Mouse (Mus musculus) cerebellum, postnatal 36 days (tissue): Measurements from ENCODE around the gene Snapc2.
"Not testable (repeated sequence)": the region's sequence is repeated elsewhere in the genome, so short reads cannot be mapped to it uniquely, and the experiment has no call there.

Experiments used
- DNase-seq, 2 experiments: peaks; one replicate each; pipeline ENCODE4 v3.0.0; 2021 to 2022; ENCODE audit warnings: mixed read lengths in 2 of 2

Gene Snapc2

GRCm38 (mm10) chr8:4238434-4239192 lies 14.3 kb upstream of the Snapc2 start, which contains the start of the genes Map2k7 and Gm49320:
Gene Map2k7, plus strand, starts transcription at chr8:4238740.
Gene Gm49320, plus strand, starts transcription at chr8:4238865.
- peak; percentile 100 for DNase-seq

GRCm38 (mm10) chr8:4239193-4239890 lies 13.5 kb upstream of the Snapc2 start:
- no peak for DNase-seq

- no peak for DNase-seq
Measured at GRCm38 (mm10) chr8:4245061-4245460, 7.8 kb upstream of the Snapc2 start.

- no peak for DNase-seq
Measured at GRCm38 (mm10) chr8:4245737-4246136, 7.1 kb upstream of the Snapc2 start.

GRCm38 (mm10) chr8:4247241-4247640 lies 5.6 kb upstream of the Snapc2 start:
- DNase-seq: no peak

- DNase-seq: no peak
Measured at GRCm38 (mm10) chr8:4247951-4248540, 4.8 kb upstream of the Snapc2 start, which contains the start of gene Tgfbr3l. Gene Tgfbr3l, plus strand, starts transcription at chr8:4248214.

- no peak for DNase-seq
Measured at GRCm38 (mm10) chr8:4249213-4249612, 3.7 kb upstream of the Snapc2 start.

GRCm38 (mm10) chr8:4250306-4250970 lies 2.4 kb upstream of the Snapc2 start:
- peak; percentile 82 to 86 for DNase-seq

GRCm38 (mm10) chr8:4252116-4252760 lies 642 bp upstream of the Snapc2 start:
- no peak for DNase-seq

GRCm38 (mm10) chr8:4254001-4254400 lies 1.1 kb downstream of the Snapc2 start:
- peak; percentile 80 to 81 for DNase-seq

- not testable (repeated sequence) for DNase-seq
Measured at GRCm38 (mm10) chr8:4255471-4255870, 2.6 kb downstream of the Snapc2 start.

- DNase-seq: no peak
Measured at GRCm38 (mm10) chr8:4256911-4257310, 4.0 kb downstream of the Snapc2 start.

GRCm38 (mm10) chr8:4257350-4257749 lies 4.5 kb downstream of the Snapc2 start:
- no peak for DNase-seq

GRCm38 (mm10) chr8:4258233-4258632 lies 5.4 kb downstream of the Snapc2 start:
- DNase-seq: peak; percentile 65 to 67

- DNase-seq: no peak
Measured at GRCm38 (mm10) chr8:4258678-4259077, 5.8 kb downstream of the Snapc2 start.

- peak; percentile 54 to 72 for DNase-seq
Measured at GRCm38 (mm10) chr8:4259125-4259804, 6.4 kb downstream of the Snapc2 start, which contains the start of gene Ctxn1. Gene Ctxn1, minus strand, starts transcription at chr8:4259274.

GRCm38 (mm10) chr8:4259805-4260170 lies 6.9 kb downstream of the Snapc2 start:
- DNase-seq: no peak

- no peak for DNase-seq
Measured at GRCm38 (mm10) chr8:4263105-4263791, 10.4 kb downstream of the Snapc2 start.

- no peak for DNase-seq
Measured at GRCm38 (mm10) chr8:4265160-4265914, 12.5 kb downstream of the Snapc2 start.

GRCm38 (mm10) chr8:4267627-4268026 lies 14.7 kb downstream of the Snapc2 start:
- DNase-seq: no peak
